Mouse (Mus musculus): ENCODE measurements around the gene Alox15. TPM values are rescaled to one million over a fixed set of nuclear protein-coding genes. Genes with fewer than 3 reads are reported as not detected.

The Alox15 gene
- total and polyA plus RNA-seq, 3 experiments = not detected

DNA sequence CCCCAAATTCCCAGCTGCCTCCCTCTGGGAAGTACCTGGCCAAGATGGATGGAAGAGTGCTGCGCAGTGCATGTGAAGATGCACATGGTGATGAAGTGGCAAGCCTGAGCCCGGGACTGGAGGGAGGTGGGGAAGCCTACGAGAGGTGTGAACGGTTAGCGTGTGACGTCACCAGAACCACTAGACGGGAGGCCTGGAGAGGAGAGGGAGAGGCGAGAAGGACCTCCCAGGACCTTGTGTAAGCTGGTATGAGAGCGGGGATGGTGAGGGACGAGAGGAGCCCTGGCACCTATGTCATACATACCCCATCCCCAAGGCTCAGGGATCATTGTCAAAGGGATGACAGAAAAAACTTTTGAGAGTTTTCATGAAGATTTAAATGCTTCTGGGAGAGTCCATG is 6.8 kb downstream of the Alox15 start:
- Histone ChIP-seq H3K9ac (ENCODE audit: insufficient read depth, low read depth) (no peak overlapping the region), H3K4me3 (replicated peaks in 1 of 3; ENCODE audit: low read depth in 2 of 3, low read length in 2 of 3, poor library complexity in 1 of 3) (no peak overlapping the region), H3K9me3 (replicated peaks; ENCODE audit: low read length) (no peaks in the 10 kb centered on the region), H3K4me1 (ENCODE audit: control insufficient read depth in 1 of 2, insufficient read depth in 2 of 2) (peaks cover under 1 to 5% of the 10 kb centered on the region in 2 experiments; a peak in 2 of 4 replicates), H3K4me2 (ENCODE audit: insufficient read depth, low read depth, poor library complexity, severe bottlenecking) (no peak overlapping the region), H3K79me2 (replicated peaks; ENCODE audit: control insufficient read depth, extremely low read depth, insufficient read depth, poor library complexity, severe bottlenecking) (no peaks in the 10 kb centered on the region), H3K27ac (ENCODE audit: insufficient read depth, low read depth) (no peak overlapping the region), H3K27me3 (replicated peaks) (peaks cover 91% of the 10 kb centered on the region), H3K36me3 (replicated peaks in 1 of 2; ENCODE audit: control insufficient read depth in 1 of 2, insufficient read depth in 1 of 2, low read length in 1 of 2) (no peaks in the 10 kb centered on the region)
- DNase-seq (ENCODE audit: extremely low read depth) = no peak
- dilution Hi-C loops (cut with MboI; ENCODE audit: extremely low pct_ligation_motif_present, extremely low pct_unique_long_range_greater_than_20kb, low sequenced_read_pairs) (no loop called here), in situ Hi-C loops (cut with MboI; ENCODE audit: low pct_ligation_motif_present, low pct_unique_long_range_greater_than_20kb, low sequenced_read_pairs) (loop anchor here (5.0 kb wide), 1 partner anchor 52 kb away; no protein-coding TSS in a partner anchor)
- no peak for TF ChIP-seq POLR2AphosphoS2 (IDR thresholded peaks at IDR 0.05; ENCODE audit: low read depth, low read length)
- no peak for TF ChIP-seq TBP (conservative IDR thresholded peaks at IDR 0.05; ENCODE audit: low read depth, low read length)

DNA sequence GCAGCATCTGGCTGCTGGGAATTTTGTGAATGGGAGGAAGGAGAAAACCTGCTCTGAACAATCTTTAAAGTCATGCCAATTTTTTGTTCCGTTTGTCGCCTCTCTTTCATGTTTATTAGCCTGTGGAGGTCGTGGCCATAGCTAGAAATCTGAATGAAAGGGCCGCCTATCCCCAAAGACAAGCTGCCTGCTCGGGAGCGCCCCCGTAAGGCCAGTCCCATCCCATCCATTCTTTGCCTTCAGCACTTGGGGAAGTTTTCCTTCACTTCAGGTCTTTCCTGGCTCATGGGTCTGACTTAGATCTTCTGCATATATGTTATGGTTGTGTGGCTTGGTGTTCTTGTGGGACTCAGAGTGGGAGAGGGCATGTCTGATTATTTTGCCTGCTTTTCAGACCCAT is 12.3 kb downstream of the Alox15 start:
- H3K27me3 ChIP-seq (replicated peaks) = peaks cover 64% of the 10 kb centered on the region
- dilution Hi-C loops (cut with MboI; ENCODE audit: extremely low pct_ligation_motif_present, extremely low pct_unique_long_range_greater_than_20kb, low sequenced_read_pairs) = no loop called here
- no peak overlapping the region for H3K4me3 ChIP-seq (replicated peaks in 1 of 3; ENCODE audit: low read depth in 2 of 3, low read length in 2 of 3, poor library complexity in 1 of 3)

DNA sequence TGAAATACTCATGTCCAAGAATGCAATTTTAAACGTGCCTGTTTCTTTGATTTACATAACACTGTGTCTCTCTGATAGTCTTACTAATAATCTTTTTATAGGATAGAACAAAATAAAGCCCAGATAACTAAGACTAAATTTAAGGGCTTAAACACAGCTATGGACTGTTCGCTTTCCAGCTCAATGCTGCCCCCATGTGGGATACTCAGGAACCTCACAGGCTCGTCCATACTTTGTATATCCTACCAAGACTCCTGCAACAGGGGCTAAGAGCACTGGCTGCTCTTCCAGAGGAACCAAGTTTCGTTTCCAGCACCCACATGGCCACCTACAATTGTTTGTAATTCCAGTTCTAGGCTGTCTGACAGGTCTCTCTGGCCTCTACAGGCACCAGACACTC is 17.4 kb downstream of the Alox15 start:
- in situ Hi-C loops (cut with MboI; ENCODE audit: low pct_ligation_motif_present, low pct_unique_long_range_greater_than_20kb, low sequenced_read_pairs) (no loop called here), dilution Hi-C loops (cut with MboI; ENCODE audit: extremely low pct_ligation_motif_present, extremely low pct_unique_long_range_greater_than_20kb, low sequenced_read_pairs) (no loop called here)

More for the DNA sequence above, 12.3 kb downstream of the Alox15 start:
- Histone ChIP-seq H3K4me1 (ENCODE audit: control insufficient read depth in 1 of 2, insufficient read depth in 2 of 2) (peaks cover 0 to 6% of the 10 kb centered on the region in 2 experiments; a peak in 1 of 4 replicates), H3K9ac (ENCODE audit: insufficient read depth, low read depth) (no peak overlapping the region), H3K9me3 (replicated peaks; ENCODE audit: low read length) (no peaks in the 10 kb centered on the region), H3K4me2 (ENCODE audit: insufficient read depth, low read depth, poor library complexity, severe bottlenecking) (no peak overlapping the region), H3K27ac (ENCODE audit: insufficient read depth, low read depth) (no peak overlapping the region), H3K79me2 (replicated peaks; ENCODE audit: control insufficient read depth, extremely low read depth, insufficient read depth, poor library complexity, severe bottlenecking) (no peaks in the 10 kb centered on the region), H3K36me3 (replicated peaks in 1 of 2; ENCODE audit: control insufficient read depth in 1 of 2, insufficient read depth in 1 of 2, low read length in 1 of 2) (no peaks in the 10 kb centered on the region)
- peak in 1 of 2 experiments; percentile 30; a peak in 2 of 4 replicates for TF ChIP-seq CTCF (conservative IDR thresholded peaks at IDR 0.05 in 1 of 2, IDR thresholded peaks at IDR 0.05 in 1 of 2; ENCODE audit: low read depth in 2 of 2, low read length in 2 of 2)
- no peak for TF ChIP-seq ELF1 (IDR thresholded peaks at IDR 0.05; ENCODE audit: low read depth, low read length)
- no peak for DNase-seq (ENCODE audit: extremely low read depth)
- in situ Hi-C loops (cut with MboI; ENCODE audit: low pct_ligation_motif_present, low pct_unique_long_range_greater_than_20kb, low sequenced_read_pairs) = no loop called here

More for the DNA sequence above, 17.4 kb downstream of the Alox15 start:
- TF ChIP-seq JUN (IDR thresholded peaks at IDR 0.05; ENCODE audit: insufficient read depth, low read depth, low read length) (no peak), E2F4 (IDR thresholded peaks at IDR 0.05; ENCODE audit: insufficient replicate concordance, low read depth, low read length) (0 out of 2 replicates have a peak, but pooled peaks have one; percentile 36), CTCF (conservative IDR thresholded peaks at IDR 0.05 in 1 of 2, IDR thresholded peaks at IDR 0.05 in 1 of 2; ENCODE audit: low read depth in 2 of 2, low read length in 2 of 2) (peak; percentile 88 to 92), TCF12 (IDR thresholded peaks at IDR 0.05; ENCODE audit: low read depth, low read length) (no peak), RAD21 (IDR thresholded peaks at IDR 0.05; ENCODE audit: low read depth, low read length) (peak; percentile 84), ZC3H11A (IDR thresholded peaks at IDR 0.05; ENCODE audit: low read depth, low read length) (0 out of 2 replicates have a peak, but pooled peaks have one; percentile 1), SMC3 (IDR thresholded peaks at IDR 0.05; ENCODE audit: low read depth, low read length) (peak; percentile 78)
- DNase-seq (ENCODE audit: extremely low read depth) = peak; percentile 66
- Histone ChIP-seq H3K9me3 (replicated peaks; ENCODE audit: low read length) (no peaks in the 10 kb centered on the region), H3K27me3 (replicated peaks) (peaks cover 63% of the 10 kb centered on the region), H3K9ac (ENCODE audit: insufficient read depth, low read depth) (no peak overlapping the region), H3K79me2 (replicated peaks; ENCODE audit: control insufficient read depth, extremely low read depth, insufficient read depth, poor library complexity, severe bottlenecking) (no peaks in the 10 kb centered on the region), H3K36me3 (replicated peaks in 1 of 2; ENCODE audit: control insufficient read depth in 1 of 2, insufficient read depth in 1 of 2, low read length in 1 of 2) (no peaks in the 10 kb centered on the region), H3K4me2 (ENCODE audit: insufficient read depth, low read depth, poor library complexity, severe bottlenecking) (no peak overlapping the region), H3K27ac (ENCODE audit: insufficient read depth, low read depth) (no peak overlapping the region), H3K4me1 (ENCODE audit: control insufficient read depth in 1 of 2, insufficient read depth in 2 of 2) (peaks cover 0 to 6% of the 10 kb centered on the region in 2 experiments; a peak in 1 of 4 replicates), H3K4me3 (replicated peaks in 1 of 3; ENCODE audit: low read depth in 2 of 3, low read length in 2 of 3, poor library complexity in 1 of 3) (no peak overlapping the region)

All from CH12.LX (cell line).